Mouse (Mus musculus): ENCODE data around the gene Hspb7. TPM values are rescaled to one million over a fixed set of nuclear protein-coding genes. Genes with fewer than 3 reads are reported as not detected.

Hspb7 gene
- total RNA-seq (2015; ENCODE audit: low replicate concordance) = not detected in 2 replicates
- not detected in 2 replicates for total RNA-seq (2017; ENCODE audit: low replicate concordance)

GRCm38 (mm10) chr4:141420192-141420829, at the start of gene Hspb7:
Gene Hspb7 (plus strand): TSS chr4:141420779.
- ATAC-seq (replicated peaks; ENCODE audit: low FRiP score, poor library complexity, severe bottlenecking) = no peak

- no peak for ATAC-seq (replicated peaks; ENCODE audit: low FRiP score, poor library complexity, severe bottlenecking)
These were observed 48.2 kb upstream of the Hspb7 start for GRCm38 (mm10) chr4:141372426-141372825.

- ATAC-seq (replicated peaks; ENCODE audit: low FRiP score, poor library complexity, severe bottlenecking) = no peak
These were observed 40.9 kb upstream of the Hspb7 start for GRCm38 (mm10) chr4:141379674-141380073.

- ATAC-seq (replicated peaks; ENCODE audit: low FRiP score, poor library complexity, severe bottlenecking) = no peak
These were observed 38.2 kb upstream of the Hspb7 start for GRCm38 (mm10) chr4:141382406-141382805.

GRCm38 (mm10) chr4:141385275-141385674, 35.3 kb upstream of the Hspb7 start:
- ATAC-seq (replicated peaks; ENCODE audit: low FRiP score, poor library complexity, severe bottlenecking) = peak; percentile 63

GRCm38 (mm10) chr4:141386150-141386549, 34.4 kb upstream of the Hspb7 start:
- ATAC-seq (replicated peaks; ENCODE audit: low FRiP score, poor library complexity, severe bottlenecking) = no peak

- peak; percentile 60; the same call in 1 of the 2 replicates for ATAC-seq (replicated peaks; ENCODE audit: low FRiP score, poor library complexity, severe bottlenecking)
These were observed 33.3 kb upstream of the Hspb7 start for GRCm38 (mm10) chr4:141387093-141387784.

- no peak for ATAC-seq (replicated peaks; ENCODE audit: low FRiP score, poor library complexity, severe bottlenecking)
These were observed 32.6 kb upstream of the Hspb7 start for GRCm38 (mm10) chr4:141387933-141388332.

- no peak for ATAC-seq (replicated peaks; ENCODE audit: low FRiP score, poor library complexity, severe bottlenecking)
These were observed 31.0 kb upstream of the Hspb7 start for GRCm38 (mm10) chr4:141389366-141390150.

GRCm38 (mm10) chr4:141391293-141391692, 29.3 kb upstream of the Hspb7 start:
- no peak for ATAC-seq (replicated peaks; ENCODE audit: low FRiP score, poor library complexity, severe bottlenecking)

- no peak for ATAC-seq (replicated peaks; ENCODE audit: low FRiP score, poor library complexity, severe bottlenecking)
These were observed 25.8 kb upstream of the Hspb7 start for GRCm38 (mm10) chr4:141394751-141395150.

GRCm38 (mm10) chr4:141397861-141398260, 22.7 kb upstream of the Hspb7 start:
- ATAC-seq (replicated peaks; ENCODE audit: low FRiP score, poor library complexity, severe bottlenecking) = no peak

- ATAC-seq (replicated peaks; ENCODE audit: low FRiP score, poor library complexity, severe bottlenecking) = no peak
These were observed 22.0 kb upstream of the Hspb7 start, which contains the start of gene Clcnka for GRCm38 (mm10) chr4:141398545-141398944. Gene Clcnka (minus strand): TSS chr4:141398724.

- no peak for ATAC-seq (replicated peaks; ENCODE audit: low FRiP score, poor library complexity, severe bottlenecking)
These were observed 20.4 kb upstream of the Hspb7 start for GRCm38 (mm10) chr4:141400171-141400570.

- peak; percentile 66 for ATAC-seq (replicated peaks; ENCODE audit: low FRiP score, poor library complexity, severe bottlenecking)
These were observed 15.9 kb upstream of the Hspb7 start for GRCm38 (mm10) chr4:141404518-141405313.

GRCm38 (mm10) chr4:141405314-141405622, 15.3 kb upstream of the Hspb7 start:
- no peak for ATAC-seq (replicated peaks; ENCODE audit: low FRiP score, poor library complexity, severe bottlenecking)

GRCm38 (mm10) chr4:141406516-141407299, 13.9 kb upstream of the Hspb7 start:
- ATAC-seq (replicated peaks; ENCODE audit: low FRiP score, poor library complexity, severe bottlenecking) = no peak; the same call in 1 of the 2 replicates

GRCm38 (mm10) chr4:141408577-141408976, 12.0 kb upstream of the Hspb7 start:
- no peak for ATAC-seq (replicated peaks; ENCODE audit: low FRiP score, poor library complexity, severe bottlenecking)

GRCm38 (mm10) chr4:141411430-141411992, 9.1 kb upstream of the Hspb7 start:
- ATAC-seq (replicated peaks; ENCODE audit: low FRiP score, poor library complexity, severe bottlenecking) = no peak
